Mouse (Mus musculus) megakaryocyte, adult 5-6 weeks (primary cell): ENCODE measurements around the gene Gm5724. TPM values are rescaled to one million over a fixed set of nuclear protein-coding genes. Genes with fewer than 3 reads are reported as not detected.

Source experiments
- ATAC-seq: 2 replicates; pipeline ENCODE4 v1.8.0; 2016; ENCODE audit warnings: mild to moderate bottlenecking, inconsistent platforms; ENCODE audit not compliant: poor library complexity, severe bottlenecking
- total RNA-seq, 2 experiments: library from RNA; stranded (forward) in 1 of 2; stranded (reverse) in 1 of 2; fragments of 153-499, 151-499 nt in 1 of 2; fragments of 221-1000, 200-1000 nt in 1 of 2; gene quantifications; 2 replicates each; pipeline versions ENCODE4 v1.2.3 to v1.2.4; 2015 to 2017

Gm5724 gene
- total RNA-seq (2015) (not detected in 2 replicates), total RNA-seq (2017) (not detected in 2 replicates)

GRCm38 (mm10) chr6:141773710-141774109 lies at the start of gene Gm5724:
TSS of gene Gm5724 (minus strand) at chr6:141773810.
- no peak for ATAC-seq

GRCm38 (mm10) chr6:141797837-141798236 lies 24.2 kb upstream of the Gm5724 start:
- ATAC-seq, result no peak

GRCm38 (mm10) chr6:141774476-141774875 lies 866 bp upstream of the Gm5724 start:
- ATAC-seq, result no peak

- no peak for ATAC-seq
These were observed 82.4 kb downstream of the Gm5724 start for GRCm38 (mm10) chr6:141691246-141691645.

GRCm38 (mm10) chr6:141687008-141687407 lies 86.6 kb downstream of the Gm5724 start:
- no peak for ATAC-seq

Other genes with a start within 250 kb of the Gm5724 start
- not detected in 2 replicates for gene Slco1c1, start 249.4 kb downstream of the Gm5724 start, total RNA-seq (2015)
- gene Slco1c1, start 249.4 kb downstream of the Gm5724 start, total RNA-seq (2017), result not detected in 2 replicates
- gene Slco1b2, start 144.3 kb downstream of the Gm5724 start, total RNA-seq (2015), result not detected in 2 replicates
- gene Slco1b2, start 144.3 kb downstream of the Gm5724 start, total RNA-seq (2017), result not detected in 2 replicates
- gene Slco1a4, start 82.4 kb upstream of the Gm5724 start, total RNA-seq (2015), result not detected in 2 replicates
- not detected in 2 replicates for gene Slco1a4, start 82.4 kb upstream of the Gm5724 start, total RNA-seq (2017)
- not detected in 2 replicates for gene Slco1a1, start 173.2 kb upstream of the Gm5724 start, total RNA-seq (2015)
- gene Slco1a1, start 173.2 kb upstream of the Gm5724 start, total RNA-seq (2017), result not detected in 2 replicates
- gene Gm6614, start 237.6 kb upstream of the Gm5724 start, total RNA-seq (2015), result not detected in 2 replicates
- gene Gm6614, start 237.6 kb upstream of the Gm5724 start, total RNA-seq (2017), result not detected in 2 replicates